Mouse (Mus musculus) heart, embryonic 13.5 days (tissue): Measurements from ENCODE around the gene Hoxa5. TPM values are rescaled to one million over a fixed set of nuclear protein-coding genes. Genes with fewer than 3 reads are reported as not detected.
A peak's percentile ranks its signal among the peaks of the same experiment; 100 is the strongest.

Experiments
- ATAC-seq: fragments of 200-750 bp; cut with Nextera tagmentation; 2 replicates; pipeline ENCODE4 v1.8.0; 2017; ENCODE audit warnings: moderate TSS enrichment; ENCODE audit not compliant: insufficient number of reproducible peaks, low FRiP score, low TSS enrichment; ENCODE audit errors: extremely low read depth
- H3K27ac ChIP-seq: fragments of 300-500 bp; sonication (generic); replicated peaks from 2 replicates; pipeline ENCODE4 v1.5.1; 2015; ENCODE audit warnings: moderate library complexity, mild to moderate bottlenecking, inconsistent platforms
- H3K27me3 ChIP-seq: fragments of 300-500 bp; sonication (generic); replicated peaks from 2 replicates; pipeline ENCODE4 v1.6.1; 2015; ENCODE audit warnings: mild to moderate bottlenecking, inconsistent platforms
- H3K36me3 ChIP-seq: fragments of 300-500 bp; sonication (generic); 2 replicates; pipeline ENCODE4 v1.6.1; 2015; ENCODE audit warnings: mild to moderate bottlenecking, inconsistent platforms
- H3K4me1 ChIP-seq: fragments of 300-500 bp; sonication (generic); 2 replicates; pipeline ENCODE4 v1.6.1; 2015; ENCODE audit warnings: inconsistent platforms
- H3K4me2 ChIP-seq: fragments of 300-500 bp; sonication (generic); 2 replicates; pipeline ENCODE4 v1.6.1; 2015; ENCODE audit warnings: inconsistent platforms, mild to moderate bottlenecking, moderate library complexity
- H3K4me3 ChIP-seq: fragments of 300-500 bp; sonication (generic); 2 replicates; pipeline ENCODE4 v1.5.1; 2015; ENCODE audit warnings: moderate library complexity, mild to moderate bottlenecking, inconsistent platforms
- H3K9ac ChIP-seq: fragments of 300-500 bp; sonication (generic); 2 replicates; pipeline ENCODE4 v1.6.1; 2015; ENCODE audit warnings: inconsistent platforms, mild to moderate bottlenecking, moderate library complexity
- H3K9me3 ChIP-seq: fragments of 300-500 bp; sonication (generic); 2 replicates; pipeline ENCODE4 v1.6.1; 2016; ENCODE audit warnings: inconsistent platforms
- WGBS: fragments of 180-500 bp; shearing (Covaris S2); methylation state at CpG from one replicate; pipeline ENCODE4 v1.1.7; 2015; ENCODE audit warnings: mixed read lengths; 5-methylcytosine and 5-hydroxymethylcytosine counted together
- polyA plus RNA-seq: library from polyadenylated mRNA; unstranded; fragments of >200 nt; fragmentation: Nextera tagmentation; extraction: Ambion mirVana; gene quantifications from 2 replicates; pipeline ENCODE4 v1.2.1, GENCODE M21; 2015

The Hoxa5 gene
- polyA plus RNA-seq, 1 experiment from 2014 or later: 5.9 TPM

DNA sequence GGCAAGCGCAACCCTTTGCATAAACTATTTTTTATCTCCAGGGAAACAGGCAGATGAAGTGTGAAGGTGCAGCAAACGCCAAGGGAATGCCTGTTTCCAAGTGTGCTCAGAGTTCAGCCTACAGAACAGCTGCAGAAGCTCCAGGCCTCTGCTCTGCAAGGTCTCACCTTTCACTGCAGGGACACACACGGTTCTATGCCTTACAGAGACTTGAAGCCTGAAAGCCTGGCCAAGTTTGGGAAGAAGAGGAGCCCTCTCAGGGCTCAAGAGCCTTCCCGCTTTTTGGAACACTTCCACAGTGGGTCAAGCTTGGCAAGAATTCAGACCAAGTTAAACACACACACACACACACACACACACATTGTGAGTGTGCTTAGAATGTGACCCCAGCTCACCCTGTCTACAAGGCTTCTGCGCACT is 15.2 kb downstream of the Hoxa5 start:
- Histone ChIP-seq H3K9me3 (no peaks in the 10 kb centered on the region), H3K4me2 (0 out of 2 replicates have a peak overlapping the region, but pooled peaks have one; percentile 78), H3K9ac (no peak overlapping the region), H3K36me3 (no peaks in the 10 kb centered on the region), H3K27ac (peak overlapping the region; percentile 42), H3K4me3 (no peak overlapping the region), H3K27me3 (peaks cover 99% of the 10 kb centered on the region), H3K4me1 (peaks cover 15% of the 10 kb centered on the region)
- no peak for ATAC-seq
- 12% methylated on average over 5 of the region's 5 CpGs for WGBS

DNA sequence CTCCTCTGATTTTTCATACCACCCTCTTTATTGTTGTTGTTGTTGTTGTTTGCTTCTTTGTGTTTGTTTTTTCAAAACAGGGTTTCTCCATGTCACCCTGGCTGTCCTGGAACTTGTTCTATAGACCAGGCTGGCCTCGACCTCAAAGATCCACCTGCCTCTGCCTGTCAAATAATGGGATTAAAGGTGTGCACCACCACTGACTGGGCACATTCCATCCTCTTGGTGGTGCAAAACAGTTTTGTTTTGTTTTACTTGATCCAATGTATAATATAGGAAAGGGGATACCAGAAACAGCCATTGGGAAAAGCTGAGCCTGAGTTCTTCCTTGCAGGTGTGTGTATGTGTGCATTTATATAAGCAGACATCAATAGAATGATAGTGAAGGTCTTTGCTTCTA is 17.9 kb downstream of the Hoxa5 start:
- no peaks in the 10 kb centered on the region for H3K36me3 ChIP-seq
- H3K9ac ChIP-seq: no peak overlapping the region
- peaks cover 100% of the 10 kb centered on the region for H3K27me3 ChIP-seq
- no peak overlapping the region for H3K4me2 ChIP-seq
- H3K4me1 ChIP-seq: peaks cover 6% of the 10 kb centered on the region
- no peak for ATAC-seq
- no peak overlapping the region for H3K27ac ChIP-seq
- WGBS: 24% methylated on average over 1 of the region's 1 CpGs
- H3K9me3 ChIP-seq: no peaks in the 10 kb centered on the region
- no peak overlapping the region for H3K4me3 ChIP-seq

DNA sequence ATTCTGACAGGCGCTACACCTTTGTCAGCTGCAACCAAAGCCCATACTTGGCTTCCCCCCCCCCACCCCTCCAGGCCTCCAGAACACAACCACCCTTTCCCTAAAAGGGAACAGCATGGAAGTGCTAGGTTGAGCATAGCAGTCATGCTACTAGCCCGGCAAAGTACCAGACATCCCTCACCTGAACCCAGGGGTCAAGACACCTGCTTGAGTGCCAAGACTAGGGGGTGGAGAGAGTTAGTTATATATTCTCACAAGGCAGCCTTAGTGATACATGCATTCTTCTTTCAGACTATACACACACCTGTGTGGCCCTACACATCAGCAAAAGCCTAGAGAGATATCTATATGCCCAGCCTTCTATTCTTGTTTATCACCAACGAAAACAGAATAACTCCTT is 18.6 kb downstream of the Hoxa5 start:
- ATAC-seq: no peak
- no peaks in the 10 kb centered on the region for H3K9me3 ChIP-seq
- H3K4me3 ChIP-seq: no peak overlapping the region
- no peak overlapping the region for H3K9ac ChIP-seq
- no peak overlapping the region for H3K27ac ChIP-seq
- 12% methylated on average over 3 of the region's 3 CpGs for WGBS
- no peaks in the 10 kb centered on the region for H3K36me3 ChIP-seq
- H3K4me1 ChIP-seq: no peaks in the 10 kb centered on the region
- H3K27me3 ChIP-seq: peaks cover 100% of the 10 kb centered on the region
- no peak overlapping the region for H3K4me2 ChIP-seq

DNA sequence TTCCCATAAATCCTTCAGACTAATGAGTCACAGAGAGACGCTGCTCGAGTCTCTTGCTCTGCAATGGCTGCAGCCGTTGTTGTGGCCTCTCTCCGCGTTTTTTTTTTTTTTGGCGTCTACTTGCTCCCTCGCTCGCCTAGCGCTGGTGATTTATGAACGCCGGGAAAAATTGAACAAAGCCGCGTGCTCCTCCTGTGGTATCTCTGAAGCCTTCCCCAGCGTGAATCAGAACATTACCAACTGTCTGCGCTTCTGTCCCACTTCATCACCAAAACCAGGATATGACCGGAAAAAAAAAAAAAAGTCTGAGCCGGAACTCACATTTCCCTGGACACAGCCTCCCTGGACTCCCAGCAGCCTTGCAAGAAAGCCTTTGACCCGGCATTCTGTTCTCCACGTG is 19.2 kb downstream of the Hoxa5 start:
- Histone ChIP-seq H3K4me3 (no peak overlapping the region), H3K4me1 (no peaks in the 10 kb centered on the region), H3K9me3 (no peaks in the 10 kb centered on the region), H3K36me3 (no peaks in the 10 kb centered on the region), H3K27ac (no peak overlapping the region), H3K9ac (no peak overlapping the region), H3K4me2 (peak overlapping the region; percentile 26), H3K27me3 (peaks cover 100% of the 10 kb centered on the region)
- 3% methylated on average over 19 of the region's 19 CpGs for WGBS
- ATAC-seq: no peak

DNA sequence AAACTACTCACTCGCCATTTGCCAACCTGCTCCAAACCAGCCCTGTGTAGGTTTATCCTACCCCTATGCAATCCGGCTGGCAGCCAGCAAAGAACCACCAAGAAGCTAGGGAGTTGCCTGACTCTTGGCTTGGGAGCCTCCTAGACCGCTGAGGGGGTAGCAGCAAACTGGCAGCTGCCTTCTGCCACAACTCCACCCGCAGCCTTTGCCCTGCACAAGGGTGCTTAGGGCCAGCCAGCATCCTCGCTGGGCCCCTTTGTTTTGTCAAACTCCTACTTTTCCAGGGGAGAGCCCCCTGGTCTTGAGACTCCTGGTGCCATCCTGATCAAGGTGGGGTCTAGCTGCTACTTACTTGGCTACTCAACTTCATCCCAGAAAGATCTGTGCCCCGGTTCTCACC is 19.7 kb downstream of the Hoxa5 start:
- Histone ChIP-seq H3K4me2 (peak overlapping the region; percentile 26), H3K27me3 (peaks cover 100% of the 10 kb centered on the region), H3K9ac (no peak overlapping the region), H3K36me3 (no peaks in the 10 kb centered on the region), H3K9me3 (no peaks in the 10 kb centered on the region), H3K4me1 (no peaks in the 10 kb centered on the region), H3K4me3 (no peak overlapping the region), H3K27ac (no peak overlapping the region)
- no peak for ATAC-seq
- WGBS: 7% methylated on average over 6 of the region's 6 CpGs

DNA sequence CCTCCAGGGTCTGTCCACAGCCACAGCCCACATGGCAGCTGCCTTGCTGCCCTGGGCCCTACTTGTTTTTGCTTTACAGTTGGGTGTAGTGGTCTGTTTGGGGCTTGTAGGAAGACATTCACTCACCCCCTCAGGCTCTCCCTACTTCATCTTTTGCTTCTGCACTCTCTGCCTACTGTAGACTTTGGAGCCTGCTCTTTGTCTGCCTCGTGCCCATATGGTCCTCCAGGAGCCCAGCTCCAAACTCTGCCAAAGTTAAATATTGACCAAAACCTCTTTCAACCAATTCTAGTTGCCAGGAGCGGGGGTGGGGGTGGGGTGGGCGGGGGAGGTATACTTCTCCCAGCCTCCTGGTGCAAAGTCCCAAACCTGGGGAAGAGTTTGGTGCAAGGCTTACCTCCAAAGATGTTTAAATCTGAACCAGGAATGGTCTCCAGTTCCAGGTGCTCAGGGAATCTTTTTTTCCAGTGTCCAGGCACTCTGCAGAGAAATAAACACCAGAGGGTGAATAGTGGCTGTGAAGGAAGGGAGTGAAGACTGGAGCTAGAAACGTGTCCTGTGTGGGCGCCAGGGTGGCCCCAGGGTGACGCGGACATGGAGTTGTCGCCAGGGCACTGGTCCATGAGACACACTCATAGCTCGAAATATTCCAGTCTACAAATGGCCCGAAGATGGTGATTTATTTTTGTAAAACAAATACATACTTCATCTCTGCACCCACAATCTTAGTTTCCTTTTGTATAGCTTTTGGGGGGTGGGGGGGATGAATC is 20.9 kb downstream of the Hoxa5 start:
- no peaks in the 10 kb centered on the region for H3K9me3 ChIP-seq
- no peaks in the 10 kb centered on the region for H3K36me3 ChIP-seq
- no peak overlapping the region for H3K9ac ChIP-seq
- H3K27me3 ChIP-seq: peaks cover 100% of the 10 kb centered on the region
- ATAC-seq: no peak
- WGBS: 17% methylated on average over 10 of the region's 10 CpGs
- no peaks in the 10 kb centered on the region for H3K4me1 ChIP-seq
- no peak overlapping the region for H3K4me2 ChIP-seq
- no peak overlapping the region for H3K4me3 ChIP-seq
- no peak overlapping the region for H3K27ac ChIP-seq

DNA sequence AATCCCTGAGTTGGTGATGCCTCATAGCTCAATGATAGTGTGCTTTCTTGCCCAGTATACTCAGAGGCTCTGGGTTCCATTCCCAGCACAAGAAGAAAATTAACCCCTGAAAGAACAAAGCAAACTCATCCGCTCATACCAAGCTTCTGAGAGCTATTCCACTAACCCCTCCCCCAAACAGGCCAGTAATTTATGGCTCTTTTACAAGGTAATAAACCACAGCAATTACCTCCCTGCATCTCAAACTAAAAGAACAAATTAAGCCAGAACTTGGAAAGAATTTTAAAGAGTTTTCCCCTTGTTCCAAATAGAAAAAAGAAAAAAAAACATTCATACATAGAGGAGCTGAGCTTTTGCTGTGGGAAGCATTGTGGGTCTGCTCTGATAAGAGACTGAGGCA is 21.6 kb downstream of the Hoxa5 start:
- Histone ChIP-seq H3K9ac (no peak overlapping the region), H3K4me3 (no peak overlapping the region), H3K4me1 (no peaks in the 10 kb centered on the region), H3K4me2 (no peak overlapping the region), H3K27ac (no peak overlapping the region), H3K27me3 (peaks cover 100% of the 10 kb centered on the region), H3K36me3 (no peaks in the 10 kb centered on the region), H3K9me3 (no peaks in the 10 kb centered on the region)
- ATAC-seq: no peak
- 29% methylated on average over 1 of the region's 1 CpGs for WGBS

DNA sequence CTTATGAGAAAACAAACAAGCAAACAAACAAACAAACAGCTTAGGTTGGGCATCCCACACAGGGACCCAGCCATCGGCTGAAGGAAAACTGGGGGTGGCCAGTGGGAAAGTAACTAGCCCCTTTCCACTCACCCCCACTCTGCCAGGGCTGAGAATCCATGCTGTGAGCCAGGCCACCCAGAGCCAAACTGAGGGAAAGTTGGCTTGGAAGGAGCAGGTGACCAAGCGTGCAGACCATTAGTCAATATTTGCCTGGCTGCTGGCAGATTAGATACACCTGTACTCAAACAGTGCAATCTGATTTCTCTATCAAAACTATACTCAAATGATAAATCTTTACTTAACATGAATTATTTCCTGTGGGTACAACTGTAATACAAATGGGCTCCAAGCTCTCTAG is 22.4 kb downstream of the Hoxa5 start:
- Histone ChIP-seq H3K27ac (no peak overlapping the region), H3K9ac (no peak overlapping the region), H3K9me3 (no peaks in the 10 kb centered on the region), H3K4me1 (no peaks in the 10 kb centered on the region), H3K4me2 (no peak overlapping the region), H3K4me3 (no peak overlapping the region), H3K27me3 (peaks cover 100% of the 10 kb centered on the region), H3K36me3 (no peaks in the 10 kb centered on the region)
- ATAC-seq: no peak
- WGBS: 29% methylated on average over 2 of the region's 2 CpGs

DNA sequence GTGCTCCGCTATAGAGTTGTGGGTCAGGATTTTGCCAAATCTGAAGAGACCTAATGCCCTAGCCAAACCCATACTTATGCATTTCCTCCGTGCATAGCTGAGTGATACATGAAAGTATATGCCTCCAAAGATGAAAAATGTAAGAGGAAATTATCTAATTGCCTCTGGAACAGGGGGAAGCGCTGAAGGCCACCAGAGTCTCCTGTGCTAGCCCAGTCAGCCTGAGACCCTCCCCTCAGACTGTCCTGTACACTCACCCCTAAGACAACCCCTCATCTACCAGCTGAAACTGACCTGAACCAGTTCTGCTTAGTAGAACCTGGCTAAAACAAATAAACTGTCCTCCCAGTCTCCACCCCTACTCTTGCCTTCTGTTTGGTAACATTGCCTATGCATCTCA is 23.7 kb downstream of the Hoxa5 start:
- H3K9me3 ChIP-seq: no peaks in the 10 kb centered on the region
- H3K4me2 ChIP-seq: peak overlapping the region; percentile 50; the same call in 1 of the 2 replicates
- WGBS: 13% methylated on average over 3 of the region's 3 CpGs
- H3K4me3 ChIP-seq: peak overlapping the region; percentile 52
- H3K27ac ChIP-seq: 0 out of 2 replicates have a peak overlapping the region, but pooled peaks have one; percentile 5
- no peaks in the 10 kb centered on the region for H3K36me3 ChIP-seq
- H3K27me3 ChIP-seq: peaks cover 100% of the 10 kb centered on the region
- H3K4me1 ChIP-seq: no peaks in the 10 kb centered on the region
- H3K9ac ChIP-seq: 0 out of 2 replicates have a peak overlapping the region, but pooled peaks have one; percentile 64
- no peak for ATAC-seq

DNA sequence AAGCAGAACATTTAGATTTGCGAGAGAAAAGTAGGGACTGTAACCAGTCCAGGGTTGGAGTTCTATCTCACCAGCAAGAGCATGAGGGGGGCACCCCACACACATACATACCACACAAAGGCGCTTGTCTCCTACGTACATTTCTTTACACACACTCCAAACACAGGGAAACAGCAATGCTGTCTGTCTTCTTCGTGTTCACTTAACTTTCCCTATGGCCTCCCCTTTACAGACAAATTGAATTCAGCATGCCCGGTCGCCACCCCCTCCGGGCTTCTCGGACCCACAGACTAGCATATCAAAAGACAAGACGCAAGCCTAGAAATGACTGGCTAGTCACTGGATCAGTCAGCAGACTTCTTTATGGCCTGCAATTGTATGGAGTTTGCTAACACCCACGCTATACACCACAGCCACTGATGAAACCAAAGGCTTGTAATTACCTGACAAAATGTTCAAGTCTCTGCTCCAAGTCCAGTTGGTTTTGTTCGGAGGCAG is 24.1 kb downstream of the Hoxa5 start:
- H3K27ac ChIP-seq: 0 out of 2 replicates have a peak overlapping the region, but pooled peaks have one; percentile 5
- H3K4me1 ChIP-seq: no peaks in the 10 kb centered on the region
- peak overlapping the region; percentile 50 for H3K4me2 ChIP-seq
- H3K36me3 ChIP-seq: no peaks in the 10 kb centered on the region
- no peaks in the 10 kb centered on the region for H3K9me3 ChIP-seq
- no peak for ATAC-seq
- H3K9ac ChIP-seq: peak overlapping the region; percentile 64; the same call in 1 of the 2 replicates
- 7% methylated on average over 11 of the region's 11 CpGs for WGBS
- H3K27me3 ChIP-seq: peaks cover 100% of the 10 kb centered on the region
- peak overlapping the region; percentile 52 for H3K4me3 ChIP-seq

DNA sequence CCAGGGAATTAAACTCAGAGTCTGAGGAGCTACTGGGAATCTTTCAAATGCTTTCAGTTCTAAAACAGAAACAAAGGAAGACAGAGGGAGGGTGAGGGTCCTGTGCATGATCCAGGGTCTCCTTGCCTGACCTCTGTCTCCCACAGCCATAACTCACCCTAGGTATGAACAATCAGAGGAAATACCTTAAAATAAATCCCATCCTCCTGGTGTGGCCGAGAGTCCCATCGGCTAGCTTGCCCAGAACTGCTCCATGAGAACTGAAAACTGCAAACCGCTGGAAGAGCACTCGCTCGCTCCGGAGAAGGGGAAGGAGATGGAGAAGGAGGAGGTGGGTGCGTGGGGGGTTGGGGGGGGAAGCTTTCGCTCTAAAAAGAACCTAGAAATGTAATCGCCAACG is 24.7 kb downstream of the Hoxa5 start:
- Histone ChIP-seq H3K9me3 (no peaks in the 10 kb centered on the region), H3K4me1 (no peaks in the 10 kb centered on the region), H3K4me2 (peak overlapping the region; percentile 50), H3K9ac (peak overlapping the region; percentile 64), H3K4me3 (peak overlapping the region; percentile 52), H3K27me3 (peaks cover 100% of the 10 kb centered on the region), H3K36me3 (no peaks in the 10 kb centered on the region), H3K27ac (peak overlapping the region; percentile 8; the same call in 1 of the 2 replicates)
- 0% methylated on average over 10 of the region's 10 CpGs for WGBS
- ATAC-seq: no peak
